Mouse (Mus musculus) frontal cortex, adult 2 months (tissue): ENCODE measurements around the gene Tacr1. TPM values are rescaled to one million over a fixed set of nuclear protein-coding genes. Genes with fewer than 3 reads are reported as not detected.
"Not testable (repeated sequence)": the region's sequence is repeated elsewhere in the genome, so short reads cannot be mapped to it uniquely, and the experiment has no call there.

Experiments used
- DNase-seq, 2 experiments: peaks; one replicate each; pipeline ENCODE4 v3.0.0; 2022; ENCODE audit warnings: low spot score in 1 of 2; ENCODE audit errors: extremely low spot score in 1 of 2
- polyA plus RNA-seq: library from polyadenylated mRNA; depleted of rRNA; stranded (reverse); fragments of >200 nt; gene quantifications from 2 replicates; pipeline ENCODE4 v1.2.3, GENCODE M21; 2012; rRNA removed

Tacr1 gene
- polyA plus RNA-seq, result 3.0 and 3.6 TPM in 2 replicates

GRCm38 (mm10) chr6:82401595-82402451 is at the start of gene Tacr1:
TSS of gene Tacr1 (plus strand) at chr6:82402334.
- DNase-seq, result peak; percentile 14 to 69

GRCm38 (mm10) chr6:82376144-82376543 is 26.0 kb upstream of the Tacr1 start:
- DNase-seq, result no peak

- no peak for DNase-seq
Measured at GRCm38 (mm10) chr6:82383556-82383955, 18.6 kb upstream of the Tacr1 start.

DNA sequence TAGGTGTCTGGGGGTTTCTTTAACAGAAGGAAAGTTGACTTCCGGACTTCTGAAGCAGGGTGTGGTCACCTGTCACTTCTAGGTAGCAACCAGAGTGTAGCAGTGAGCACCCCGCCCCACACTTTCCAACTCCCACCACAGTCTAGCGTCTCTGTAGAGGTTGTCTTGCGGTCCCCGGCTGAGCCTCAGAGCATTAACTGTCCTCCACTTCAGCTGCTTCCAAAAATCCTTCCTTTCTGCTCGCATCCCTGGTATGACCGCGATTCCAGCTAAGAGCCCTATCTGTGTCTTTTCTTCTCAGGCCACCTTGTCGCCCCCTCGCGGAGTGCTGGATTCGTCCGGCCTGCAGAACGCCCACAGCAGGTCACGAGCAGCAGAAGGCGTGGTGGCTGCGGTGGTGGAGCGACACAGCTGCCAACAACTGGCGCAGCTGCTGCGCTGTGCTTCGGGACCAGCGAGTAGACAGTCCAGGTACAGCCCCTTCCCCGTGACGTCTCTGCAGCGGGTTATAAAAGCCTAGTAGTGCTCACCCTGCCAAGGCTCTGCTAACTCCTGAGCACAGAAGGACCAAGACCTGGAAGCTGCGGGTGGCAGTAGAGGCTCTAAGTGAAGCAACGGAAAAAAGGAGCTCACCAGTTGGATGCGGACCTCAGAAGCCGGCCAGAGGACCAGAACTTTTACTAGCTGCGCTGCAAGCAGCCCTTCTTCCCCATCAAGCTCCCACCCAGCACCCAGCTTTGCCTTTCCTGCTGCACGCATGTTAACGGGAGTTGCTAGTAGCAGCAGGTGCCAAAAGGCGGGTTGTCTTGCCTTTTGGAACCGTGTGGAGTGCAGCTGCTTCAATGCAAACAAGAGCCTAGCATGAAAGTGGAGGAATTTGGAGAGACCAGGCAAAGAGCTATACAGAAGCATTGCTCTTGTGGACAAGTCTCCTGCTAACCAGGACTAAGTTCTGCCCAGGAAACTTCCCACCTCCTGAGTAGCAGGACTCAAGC is 664 bp downstream of the Tacr1 start:
- DNase-seq, result peak in 1 of 2 experiments; percentile 44

GRCm38 (mm10) chr6:82418367-82418766 is 16.2 kb downstream of the Tacr1 start:
- no peak for DNase-seq

GRCm38 (mm10) chr6:82420222-82420621 is 18.1 kb downstream of the Tacr1 start:
- DNase-seq, result no peak

DNA sequence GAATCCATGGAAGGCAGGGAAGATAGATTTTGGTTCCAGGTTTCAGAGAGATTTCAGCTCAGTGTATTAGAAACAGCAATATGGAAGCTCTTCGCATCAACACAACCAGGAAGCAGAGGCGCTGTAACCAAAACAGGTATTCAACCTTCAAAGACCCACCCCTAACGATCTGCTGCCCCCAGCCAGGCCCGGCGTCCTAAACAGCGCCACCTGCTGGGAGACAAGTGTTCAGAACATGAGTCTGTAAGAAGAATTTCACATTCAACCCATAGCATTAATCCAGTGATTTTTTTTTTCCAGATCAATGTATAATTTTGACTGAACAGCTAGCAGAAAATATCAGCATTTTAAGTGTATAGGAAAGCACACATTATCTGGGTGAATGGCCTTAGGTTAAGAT is 26.8 kb downstream of the Tacr1 start:
- no peak for DNase-seq

- DNase-seq, result no peak
Measured at GRCm38 (mm10) chr6:82429766-82430165, 27.6 kb downstream of the Tacr1 start.

- peak; percentile 2 to 47 for DNase-seq
Measured at GRCm38 (mm10) chr6:82437174-82437573, 35.0 kb downstream of the Tacr1 start.

DNA sequence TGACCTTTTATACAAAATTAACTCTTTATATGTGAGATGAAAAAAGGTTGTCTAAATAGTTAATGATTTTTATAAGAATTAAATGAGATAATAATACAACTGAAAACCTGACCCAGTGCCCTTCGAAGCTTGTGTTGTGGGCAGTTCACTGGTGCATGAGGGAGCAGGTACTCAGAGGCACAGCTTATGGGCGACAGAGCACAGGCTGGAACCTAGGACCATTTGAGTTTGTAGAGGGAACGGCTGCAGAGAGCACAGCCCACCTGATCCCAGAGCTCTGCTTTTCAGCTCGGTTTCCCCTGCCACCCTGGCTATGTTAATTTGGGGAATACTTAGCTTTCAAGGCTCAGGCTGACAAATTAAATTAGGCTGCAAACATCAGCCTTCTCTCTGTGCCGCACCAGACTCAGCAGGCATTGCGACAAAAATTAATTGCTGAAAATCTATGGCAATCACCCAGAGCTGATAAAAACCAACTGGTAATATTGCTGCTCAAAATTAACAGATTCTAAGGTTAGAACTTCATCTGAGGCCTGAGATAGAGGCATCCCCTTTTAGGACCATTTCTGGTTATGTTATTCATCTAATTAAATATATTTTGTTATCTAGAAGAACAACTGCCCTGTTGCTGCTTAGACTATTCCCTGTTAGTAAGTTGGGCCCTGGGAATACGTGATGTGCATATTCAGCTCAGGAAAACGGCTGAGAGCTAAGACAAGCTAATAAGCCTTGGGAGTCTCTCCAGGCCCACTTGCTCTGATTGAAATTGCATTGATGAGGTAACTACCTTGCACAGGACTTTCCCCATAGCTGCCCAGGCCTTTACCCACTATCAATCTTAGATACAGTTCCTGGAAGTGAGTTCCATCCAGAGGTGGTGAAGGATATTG is 50.3 kb downstream of the Tacr1 start:
- not testable (repeated sequence) for DNase-seq

DNA sequence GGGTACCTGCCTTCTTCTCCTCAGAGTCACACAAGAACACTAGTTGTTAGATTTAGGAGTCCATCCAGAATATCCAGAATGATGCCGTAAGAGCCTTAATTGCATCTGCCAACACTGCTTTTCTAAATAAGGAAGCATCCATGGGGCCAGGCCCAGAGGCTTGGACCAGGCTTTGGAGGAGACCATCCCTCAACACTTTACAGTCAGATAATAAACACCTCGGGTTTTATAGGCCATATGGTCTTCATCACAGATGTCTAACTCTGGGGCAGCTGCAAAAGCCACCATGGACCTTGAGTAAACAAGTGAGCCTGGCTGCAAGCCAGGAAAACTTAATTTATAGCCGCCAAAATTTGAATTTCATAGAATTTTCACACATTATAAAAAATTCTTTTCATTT is 53.1 kb downstream of the Tacr1 start:
- no peak for DNase-seq

GRCm38 (mm10) chr6:82457163-82457763 is 55.1 kb downstream of the Tacr1 start:
- DNase-seq, result no peak

DNA sequence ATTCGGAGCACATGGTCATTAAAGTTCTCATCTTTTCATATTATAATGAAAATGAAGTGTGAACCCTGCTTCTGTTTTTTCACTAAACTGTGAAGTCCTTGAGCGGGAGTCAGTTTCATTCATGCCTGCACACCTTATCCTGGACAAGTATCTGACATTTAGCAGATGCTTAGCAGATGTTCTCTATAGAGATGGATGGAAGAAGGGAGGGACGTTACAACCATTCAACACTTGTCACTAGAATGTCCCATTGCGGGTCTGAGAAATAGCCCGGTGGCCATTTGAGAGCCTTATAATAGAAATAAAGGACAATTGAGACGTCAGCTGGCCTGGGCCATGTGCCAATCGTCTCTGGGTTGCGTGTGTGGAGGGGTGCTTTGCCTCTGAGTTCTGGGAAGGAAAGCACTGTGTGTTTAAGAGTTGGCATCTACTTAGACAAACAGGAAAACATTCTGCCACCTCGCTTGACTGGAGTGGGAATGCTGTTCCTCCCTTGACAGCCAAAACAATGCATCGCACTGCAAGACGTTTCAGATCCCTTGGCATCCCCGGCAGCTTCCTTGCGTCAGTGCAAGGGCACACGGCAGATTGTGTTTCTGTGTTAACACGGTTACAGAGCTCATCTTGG is 56.7 kb downstream of the Tacr1 start:
- no peak for DNase-seq

DNA sequence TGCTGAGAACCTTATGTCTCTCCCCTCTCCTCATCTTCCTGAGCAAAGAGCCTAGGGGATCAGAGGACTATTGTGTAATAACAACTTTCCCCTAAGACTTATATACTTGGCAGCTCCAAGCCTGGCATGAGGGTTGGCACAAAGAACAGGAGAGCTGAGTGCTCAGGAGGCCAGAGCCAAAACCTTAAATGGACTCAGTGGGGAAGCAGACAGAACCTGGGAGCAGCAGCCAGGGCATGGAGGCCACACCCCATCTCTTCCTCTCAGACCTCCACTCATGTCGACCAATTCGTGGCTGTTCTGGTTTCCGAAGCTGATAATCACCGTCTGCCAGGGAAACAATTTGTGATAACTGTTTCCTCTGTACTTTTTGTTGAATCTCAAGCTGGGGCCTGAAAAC is 61.0 kb downstream of the Tacr1 start:
- no peak for DNase-seq

DNA sequence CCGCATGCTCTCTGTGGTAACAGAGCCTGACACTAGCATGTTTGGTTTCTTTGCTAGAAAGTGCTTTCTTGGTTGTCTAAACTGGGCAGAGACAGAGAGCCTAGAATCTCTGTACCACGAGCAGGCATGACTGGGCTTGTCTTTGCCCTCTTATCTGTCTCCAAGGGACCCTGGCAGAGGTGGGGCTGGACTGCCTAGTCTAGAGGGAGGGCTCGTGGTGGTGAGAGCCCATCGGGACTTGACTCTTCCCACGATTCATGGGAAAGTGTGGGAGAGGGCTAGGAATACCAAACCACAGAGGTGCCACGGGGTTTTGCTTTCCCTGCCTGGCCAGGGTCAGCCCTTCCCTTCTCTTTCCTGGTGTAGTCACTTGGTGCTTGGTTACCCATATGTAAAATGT is 72.3 kb downstream of the Tacr1 start:
- DNase-seq, result no peak

- peak; percentile 7 to 11 for DNase-seq
Measured at GRCm38 (mm10) chr6:82483842-82484241, 81.7 kb downstream of the Tacr1 start.

DNA sequence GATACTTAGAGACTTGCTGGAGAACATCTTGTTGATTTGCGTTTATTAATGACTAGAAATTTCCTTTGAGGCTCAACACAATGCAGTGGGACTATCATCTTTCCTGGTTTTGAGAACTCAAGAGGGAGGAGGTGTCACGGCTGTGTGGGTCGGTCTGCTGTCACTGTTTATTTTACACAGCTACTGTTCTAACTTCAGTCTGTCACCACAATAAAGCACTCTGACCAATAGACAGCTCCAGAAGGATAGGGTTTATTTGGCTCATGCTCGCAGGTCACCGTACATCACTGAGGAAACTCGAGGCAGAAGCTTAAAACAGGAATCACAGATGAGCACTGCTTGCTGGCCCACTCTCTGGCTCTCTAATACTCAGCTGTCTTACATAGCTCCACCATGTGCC is 92.3 kb downstream of the Tacr1 start:
- peak in 1 of 2 experiments; percentile 5 for DNase-seq

GRCm38 (mm10) chr6:82510843-82511416 is 108.8 kb downstream of the Tacr1 start:
- DNase-seq, result no peak

DNA sequence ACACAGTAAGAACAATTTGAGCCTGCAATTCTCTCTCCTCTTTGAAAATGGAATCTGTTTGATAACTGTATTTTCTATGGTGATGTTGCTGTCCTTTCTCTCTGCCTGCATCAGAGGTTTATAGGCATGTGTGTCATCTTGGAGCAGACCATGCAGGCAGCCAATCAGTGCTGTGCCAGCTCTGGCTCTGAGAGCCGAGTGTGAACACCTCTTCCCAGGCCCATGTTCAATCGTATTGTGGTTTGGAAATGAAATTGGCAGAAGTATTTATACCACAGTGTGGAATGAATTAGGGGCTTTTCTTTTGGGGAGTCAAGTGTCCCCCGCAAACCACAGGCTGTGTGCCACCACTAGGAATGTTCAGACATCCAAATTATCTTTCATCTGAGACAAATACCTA is 117.5 kb downstream of the Tacr1 start:
- no peak for DNase-seq
